Mouse (Mus musculus) megakaryocyte, adult 5-6 weeks (primary cell): ENCODE measurements around the gene Hps4. TPM values are rescaled to one million over a fixed set of nuclear protein-coding genes. Genes with fewer than 3 reads are reported as not detected.

ENCODE experiments used
- ATAC-seq: 2 replicates; pipeline ENCODE4 v1.8.0; 2016; ENCODE audit warnings: mild to moderate bottlenecking, inconsistent platforms; ENCODE audit not compliant: poor library complexity, severe bottlenecking
- total RNA-seq, 2 experiments: library from RNA; stranded (forward) in 1 of 2; stranded (reverse) in 1 of 2; fragments of 153-499, 151-499 nt in 1 of 2; fragments of 221-1000, 200-1000 nt in 1 of 2; gene quantifications; 2 replicates each; pipeline versions ENCODE4 v1.2.3 to v1.2.4; 2015 to 2017

Gene Hps4
- total RNA-seq, 2 experiments from 2014 or later: 14.9 to 18.8 TPM

DNA sequence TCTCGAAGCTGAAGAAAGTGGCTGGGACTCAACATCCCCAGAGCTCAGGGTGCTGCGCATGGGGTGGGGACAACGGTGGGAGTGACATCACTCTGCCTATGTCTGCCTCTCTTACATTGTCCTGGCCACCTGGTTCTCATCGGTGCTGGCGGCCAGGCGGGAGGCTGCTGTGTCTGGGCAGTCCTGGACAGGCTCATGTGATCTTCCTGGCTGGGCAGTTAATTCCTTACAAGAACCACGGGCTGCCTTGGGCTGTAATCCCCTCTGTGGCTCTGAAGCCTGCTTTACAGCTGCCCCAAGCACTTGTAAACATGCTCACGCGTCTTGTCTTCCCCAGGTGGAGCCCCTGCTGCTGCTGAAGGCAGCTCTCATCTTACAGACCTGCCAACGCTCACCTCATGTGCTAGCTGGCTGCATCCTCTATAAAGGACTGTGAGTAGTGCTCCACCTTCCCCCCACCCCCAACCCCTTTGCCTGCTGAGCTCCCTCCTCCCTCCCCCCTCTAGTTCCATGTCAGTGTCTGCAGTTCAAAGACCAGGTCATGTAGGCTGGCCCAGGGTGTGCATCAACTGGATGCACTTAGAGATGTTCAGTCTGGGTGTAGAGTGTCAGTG lies 21.4 kb downstream of the Hps4 start:
- no peak for ATAC-seq

- ATAC-seq: no peak
These were observed 24.0 kb downstream of the Hps4 start for GRCm38 (mm10) chr5:112366879-112367278.

DNA sequence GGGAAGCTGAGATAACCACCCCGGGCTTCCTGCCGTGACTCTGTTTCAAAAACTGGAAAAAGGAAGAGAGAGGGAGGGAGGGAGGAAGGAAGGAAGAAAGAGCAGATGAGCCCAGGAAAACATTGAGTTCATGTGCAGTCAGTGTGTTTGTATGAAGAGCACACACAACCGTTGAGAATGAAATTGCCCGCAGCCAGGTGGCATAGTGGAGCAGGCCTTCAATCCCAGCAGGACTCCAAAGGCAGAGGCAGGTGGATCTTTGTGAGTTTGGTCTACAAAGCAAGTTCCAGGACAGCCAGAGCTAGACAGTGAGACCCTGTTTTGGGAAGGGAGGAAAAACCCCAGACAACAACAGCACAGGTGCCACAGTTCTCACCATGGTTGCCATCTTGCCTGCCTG lies 24.5 kb downstream of the Hps4 start:
- no peak for ATAC-seq

GRCm38 (mm10) chr5:112367929-112368328 lies 25.0 kb downstream of the Hps4 start:
- no peak for ATAC-seq

- no peak for ATAC-seq
These were observed 25.8 kb downstream of the Hps4 start for GRCm38 (mm10) chr5:112368666-112369065.

- ATAC-seq: no peak
These were observed 26.4 kb downstream of the Hps4 start for GRCm38 (mm10) chr5:112369326-112369725.

- ATAC-seq: no peak
These were observed 27.4 kb downstream of the Hps4 start for GRCm38 (mm10) chr5:112370236-112370813.

- ATAC-seq: no peak
These were observed 29.1 kb downstream of the Hps4 start for GRCm38 (mm10) chr5:112371933-112372332.

- ATAC-seq: no peak
These were observed 33.2 kb downstream of the Hps4 start for GRCm38 (mm10) chr5:112376111-112376510.

GRCm38 (mm10) chr5:112377380-112377779 lies 34.5 kb downstream of the Hps4 start:
- no peak for ATAC-seq

- no peak for ATAC-seq
These were observed 35.8 kb downstream of the Hps4 start for GRCm38 (mm10) chr5:112378716-112379115.

- ATAC-seq: no peak
These were observed 38.3 kb downstream of the Hps4 start for GRCm38 (mm10) chr5:112381154-112381553.

DNA sequence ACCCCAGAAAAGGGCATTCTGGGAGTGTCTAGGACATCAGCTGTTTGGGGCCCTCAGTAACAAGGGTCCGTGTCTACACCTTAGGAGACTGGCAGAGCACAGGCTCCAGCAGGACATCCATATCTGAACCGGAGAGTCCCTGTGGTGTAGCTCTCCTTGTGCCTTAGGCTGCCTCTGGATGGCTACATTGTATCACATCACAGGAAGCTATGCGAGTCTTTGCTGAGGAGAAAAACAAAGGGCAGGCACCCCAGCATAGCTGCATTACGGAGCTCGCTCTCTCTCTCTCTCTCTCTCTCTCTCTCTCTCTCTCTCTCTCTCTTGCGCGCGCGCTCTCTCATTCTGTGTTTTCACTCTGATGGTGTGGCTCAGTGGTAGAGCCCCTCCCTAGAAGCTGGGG lies 39.2 kb downstream of the Hps4 start:
- ATAC-seq: no peak

GRCm38 (mm10) chr5:112382641-112383330 lies 39.9 kb downstream of the Hps4 start:
- no peak for ATAC-seq

- peak; percentile 74 for ATAC-seq
These were observed 42.1 kb downstream of the Hps4 start for GRCm38 (mm10) chr5:112384805-112385472.

GRCm38 (mm10) chr5:112385973-112386372 lies 43.1 kb downstream of the Hps4 start:
- ATAC-seq: no peak

DNA sequence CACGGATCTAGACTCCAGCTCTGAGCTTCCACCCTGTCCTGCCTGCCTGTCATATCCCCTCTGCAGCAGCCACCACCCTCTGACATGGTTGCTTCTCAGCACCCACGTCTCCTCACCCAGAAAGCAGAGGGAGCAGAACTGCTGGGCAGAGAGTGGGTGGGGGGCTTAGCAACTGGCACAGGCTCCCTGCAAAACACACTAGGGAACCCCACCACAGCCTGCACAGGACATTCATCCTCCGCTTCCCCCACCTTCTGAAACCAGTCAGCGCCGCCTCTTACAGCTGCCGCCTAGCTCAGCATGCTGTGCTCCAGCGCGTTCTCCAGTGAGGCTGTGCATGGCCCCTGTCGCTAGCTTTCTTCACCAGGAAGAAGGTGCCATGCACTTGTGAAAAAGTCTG lies 46.5 kb downstream of the Hps4 start:
- ATAC-seq: no peak

GRCm38 (mm10) chr5:112391002-112391401 lies 48.1 kb downstream of the Hps4 start:
- ATAC-seq: no peak

GRCm38 (mm10) chr5:112391676-112392323 lies 48.9 kb downstream of the Hps4 start:
- ATAC-seq: no peak

GRCm38 (mm10) chr5:112393741-112394414 lies 51.0 kb downstream of the Hps4 start:
- no peak for ATAC-seq

DNA sequence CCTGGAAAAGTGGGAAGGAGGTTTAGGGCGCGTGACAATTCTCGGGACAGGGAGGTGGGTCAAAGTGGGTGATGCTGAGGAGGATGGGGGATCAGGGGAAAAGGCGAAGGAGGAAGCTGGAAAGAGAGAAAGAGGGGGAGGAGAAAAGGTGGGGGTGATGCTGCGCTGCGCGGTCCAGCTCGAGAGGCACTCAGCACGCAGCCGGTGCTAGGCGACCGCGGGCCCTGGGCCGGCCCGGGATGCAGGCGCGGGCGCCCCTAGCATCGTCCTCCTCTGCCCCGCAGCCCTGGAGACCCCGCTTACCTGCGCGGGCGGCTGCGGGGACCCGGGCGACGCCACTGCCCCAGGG lies 51.5 kb downstream of the Hps4 start:
- no peak for ATAC-seq
